Mouse (Mus musculus): ENCODE measurements around the gene Nectin1.

The Nectin1 gene

DNA sequence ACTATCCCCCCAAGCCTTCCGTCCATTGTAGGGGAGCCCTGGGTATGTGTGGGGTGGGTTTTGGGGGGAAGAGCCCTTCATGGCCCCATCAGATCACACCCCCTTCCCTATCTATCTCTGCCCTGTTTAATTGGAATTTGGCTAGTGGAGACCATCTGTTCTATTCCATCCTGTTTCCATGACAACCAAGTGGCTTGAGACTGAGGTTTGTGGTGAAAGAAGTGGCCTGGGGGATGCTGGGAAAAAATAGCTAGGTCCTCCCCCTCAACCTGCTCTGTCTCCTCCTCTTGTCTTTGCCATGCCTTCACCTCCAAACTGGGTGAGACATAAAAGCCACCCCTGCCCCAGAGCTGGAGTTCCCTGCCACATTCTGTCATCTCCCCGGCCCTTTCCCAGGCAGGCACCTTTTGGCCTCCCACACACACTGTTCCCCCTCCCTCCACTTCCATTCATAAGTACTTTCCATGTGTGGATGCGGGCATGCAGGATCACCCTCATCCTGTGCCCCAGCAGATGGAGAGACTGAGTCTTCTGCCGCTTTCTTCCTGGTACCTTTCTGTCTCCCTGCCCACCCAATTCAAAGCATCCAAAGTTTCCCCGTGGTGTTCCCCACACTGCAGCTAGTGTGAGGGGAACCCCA lies 17.5 kb downstream of the Nectin1 start:
- in situ Hi-C loops (cut with MboI; ENCODE audit: low sequenced_read_pairs) = no loop called here

GRCm38 (mm10) chr9:43761941-43762340 lies 18.2 kb downstream of the Nectin1 start:
- in situ Hi-C loops (cut with MboI; ENCODE audit: low sequenced_read_pairs) = no loop called here

DNA sequence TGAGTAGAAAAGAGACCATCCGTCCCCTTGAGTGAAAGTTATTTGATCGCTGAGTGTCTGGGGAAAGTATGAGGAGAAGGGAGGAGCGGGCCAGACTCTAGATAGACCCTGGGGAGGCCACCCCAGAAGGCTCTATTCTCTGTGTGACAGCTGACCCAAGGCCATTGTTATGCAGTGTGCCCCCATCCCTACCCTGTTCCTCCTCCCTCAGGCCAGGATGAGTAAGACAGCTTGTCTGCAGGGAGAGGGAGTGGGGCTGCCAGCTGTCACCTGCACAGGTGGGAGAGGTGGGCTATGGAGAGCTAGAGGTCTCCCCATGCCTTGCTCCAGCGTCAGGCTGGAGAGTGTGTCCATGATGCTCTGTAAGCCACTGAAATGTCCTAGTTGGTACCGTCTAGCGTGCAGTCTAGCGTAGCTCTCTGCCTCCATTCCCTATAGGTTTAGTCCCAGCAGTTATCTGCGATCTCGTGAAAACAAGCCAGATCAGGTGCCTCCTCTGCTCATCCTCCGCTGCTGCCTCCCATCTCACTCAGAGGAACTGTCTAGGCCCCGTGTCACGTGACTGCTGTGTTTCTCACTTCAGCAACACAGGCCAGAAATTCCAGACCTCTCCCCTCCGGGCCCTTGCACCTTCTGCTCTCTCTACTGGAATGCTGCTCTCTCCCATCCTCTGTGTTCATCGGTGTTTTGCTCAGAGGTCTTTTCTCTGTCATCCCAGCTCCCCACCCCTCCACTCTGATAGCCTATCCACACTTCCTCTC lies 21.8 kb downstream of the Nectin1 start:
- in situ Hi-C loops (cut with MboI; ENCODE audit: low sequenced_read_pairs) = no loop called here

DNA sequence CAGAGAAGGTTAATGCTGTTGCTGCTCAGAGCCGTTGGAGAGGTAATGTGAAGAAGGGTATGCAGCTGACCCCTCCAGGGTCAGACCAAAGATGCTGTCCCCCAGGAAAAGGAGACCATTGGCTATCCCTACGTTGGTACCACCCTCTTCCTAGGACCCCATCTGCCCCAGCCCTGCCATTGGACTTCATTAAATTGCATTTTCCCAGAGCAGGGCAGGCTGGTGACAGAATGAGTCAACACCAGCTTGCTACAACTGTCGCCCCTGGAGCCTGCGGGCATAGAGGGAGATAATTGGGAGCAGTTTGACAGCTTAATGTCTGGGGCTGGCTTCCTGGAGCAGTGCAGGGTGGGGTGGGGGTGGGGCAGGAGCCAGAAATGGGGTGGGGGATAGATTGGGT lies 25.0 kb downstream of the Nectin1 start:
- in situ Hi-C loops (cut with MboI; ENCODE audit: low sequenced_read_pairs) = no loop called here

GRCm38 (mm10) chr9:43769228-43769627 lies 25.4 kb downstream of the Nectin1 start:
- in situ Hi-C loops (cut with MboI; ENCODE audit: low sequenced_read_pairs) = no loop called here

GRCm38 (mm10) chr9:43769940-43770339 lies 26.2 kb downstream of the Nectin1 start:
- in situ Hi-C loops (cut with MboI; ENCODE audit: low sequenced_read_pairs) = no loop called here

DNA sequence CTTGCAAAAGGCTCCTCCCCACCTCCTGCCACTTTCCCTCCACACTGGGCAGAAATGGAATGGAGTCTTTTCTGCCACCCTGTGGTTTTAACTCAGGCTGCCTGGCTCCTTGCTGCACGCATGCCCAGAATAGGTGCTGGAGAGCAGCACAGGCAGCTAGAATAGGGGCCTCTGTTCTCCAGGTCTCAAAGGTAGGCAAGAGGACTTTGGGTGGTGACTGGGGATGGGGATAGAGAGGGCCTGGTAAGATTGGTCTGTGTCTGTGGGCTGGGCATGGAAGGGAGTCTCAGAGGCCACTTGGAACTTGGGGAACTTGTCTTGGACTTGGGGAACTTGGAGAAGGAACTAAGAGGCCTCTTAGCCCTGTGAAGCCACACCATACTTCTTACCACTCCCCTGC lies 27.3 kb downstream of the Nectin1 start:
- in situ Hi-C loops (cut with MboI; ENCODE audit: low sequenced_read_pairs) = no loop called here

GRCm38 (mm10) chr9:43772460-43772859 lies 28.7 kb downstream of the Nectin1 start:
- in situ Hi-C loops (cut with MboI; ENCODE audit: low sequenced_read_pairs) = no loop called here

DNA sequence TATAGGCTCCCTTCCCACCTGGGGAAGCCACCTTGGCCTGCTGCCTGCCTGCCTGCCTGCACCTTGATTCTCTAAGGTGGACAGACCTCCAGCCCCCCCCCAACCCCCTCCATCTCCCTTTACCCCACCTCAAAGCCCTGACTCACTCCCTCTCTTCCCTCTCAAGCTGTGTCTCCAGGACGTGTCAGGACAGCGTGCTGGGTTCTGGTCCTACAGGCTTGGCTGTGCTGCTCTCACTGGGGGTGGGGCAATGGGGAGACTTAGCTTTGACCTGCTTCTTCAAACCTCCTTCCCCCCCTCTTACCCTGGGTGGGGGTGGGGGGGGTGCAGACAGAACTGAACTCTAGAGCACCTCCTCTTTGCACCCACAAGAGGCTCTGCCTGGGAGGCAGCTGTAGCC lies 29.7 kb downstream of the Nectin1 start:
- in situ Hi-C loops (cut with MboI; ENCODE audit: low sequenced_read_pairs) = no loop called here

GRCm38 (mm10) chr9:43774427-43774826 lies 30.6 kb downstream of the Nectin1 start:
- in situ Hi-C loops (cut with MboI; ENCODE audit: low sequenced_read_pairs) = no loop called here

DNA sequence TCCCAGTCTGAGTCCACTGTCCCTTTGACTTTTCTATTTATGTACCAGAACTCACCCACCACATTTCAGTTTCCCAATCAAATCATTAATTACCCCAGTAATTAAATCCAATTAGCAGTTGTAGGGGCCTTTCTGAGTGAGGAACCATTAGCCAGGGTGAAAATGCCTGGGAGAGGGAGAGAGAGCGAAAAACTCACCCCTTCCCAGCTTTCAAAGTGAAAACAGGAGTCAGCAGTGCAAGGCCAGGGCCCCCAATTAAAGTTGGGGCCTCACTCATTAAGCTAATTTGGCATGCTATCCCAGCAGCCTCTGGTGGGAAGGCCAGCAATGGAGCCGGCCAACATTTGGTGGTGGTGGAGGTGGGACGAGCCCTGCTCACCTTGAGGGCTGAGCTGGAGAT lies 32.4 kb downstream of the Nectin1 start:
- in situ Hi-C loops (cut with MboI; ENCODE audit: low sequenced_read_pairs) = no loop called here

DNA sequence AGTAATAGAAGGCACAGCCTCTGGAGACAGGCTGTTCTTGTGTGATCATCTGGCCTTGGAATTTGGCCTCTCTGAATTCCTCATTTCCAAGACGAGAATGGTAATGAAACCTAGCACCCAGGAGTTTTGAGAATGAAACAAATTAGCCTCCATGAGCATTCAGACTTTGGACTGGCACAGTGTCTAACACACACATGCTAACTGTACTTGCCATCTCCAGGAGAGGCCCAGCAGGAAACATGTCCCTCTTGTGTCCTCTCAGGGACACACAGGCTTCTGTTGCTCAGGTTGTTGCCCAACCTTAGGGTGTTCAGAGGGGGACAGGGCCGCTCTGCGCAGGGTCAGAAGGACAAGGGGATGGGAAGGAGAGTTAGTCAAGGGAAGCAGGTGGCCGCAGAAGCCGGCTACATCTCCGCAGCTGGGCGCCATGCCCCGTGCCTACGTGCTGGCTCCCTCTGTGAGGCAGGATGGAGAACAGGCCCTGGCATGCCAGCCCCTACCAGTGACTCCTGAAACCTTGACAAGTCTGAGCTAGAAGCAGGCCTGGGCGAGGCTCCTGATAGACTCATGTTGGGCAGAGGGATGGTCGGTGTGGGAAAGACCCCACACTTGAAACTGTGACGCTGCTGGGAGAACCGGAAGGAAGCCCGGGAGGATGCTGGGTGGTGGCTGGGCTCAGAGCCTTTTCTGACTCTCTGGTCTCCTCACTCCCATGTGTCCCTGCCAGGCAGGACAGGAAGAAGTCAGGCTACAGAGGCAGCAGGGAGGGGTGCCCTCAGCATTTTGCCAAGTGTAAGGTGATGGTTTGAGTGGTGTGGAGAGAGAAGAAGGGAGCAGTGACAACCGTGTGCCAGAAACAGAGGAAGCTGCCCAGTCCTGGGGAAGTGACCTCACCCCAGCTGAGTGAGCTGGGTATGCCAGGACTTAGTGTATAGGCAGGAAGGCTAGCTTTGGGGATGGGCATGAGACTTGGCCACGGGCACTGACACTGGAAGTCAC lies 33.9 kb downstream of the Nectin1 start:
- in situ Hi-C loops (cut with MboI; ENCODE audit: low sequenced_read_pairs) = no loop called here

GRCm38 (mm10) chr9:43780883-43781282 lies 37.1 kb downstream of the Nectin1 start:
- in situ Hi-C loops (cut with MboI; ENCODE audit: low sequenced_read_pairs) = no loop called here

DNA sequence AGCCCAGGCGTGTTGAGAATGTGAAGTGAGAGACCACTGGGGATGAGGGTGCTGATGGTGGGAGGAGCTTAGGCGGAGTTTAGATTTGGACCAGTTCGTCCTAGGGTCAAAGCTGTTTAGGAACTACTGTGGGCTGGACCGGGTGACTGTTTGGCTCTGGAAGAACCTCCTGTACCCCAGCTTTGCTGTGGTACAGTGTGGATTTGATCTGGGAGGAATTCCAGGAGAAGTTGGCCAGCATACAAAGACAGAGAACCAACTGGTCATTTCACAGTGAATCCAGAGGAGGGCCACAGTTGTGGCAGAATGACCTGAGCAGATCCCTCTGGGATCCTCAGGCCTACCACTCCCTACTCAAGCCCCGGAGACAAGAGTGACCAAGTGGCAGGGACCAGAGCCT lies 38.6 kb downstream of the Nectin1 start:
- in situ Hi-C loops (cut with MboI; ENCODE audit: low sequenced_read_pairs) = no loop called here

DNA sequence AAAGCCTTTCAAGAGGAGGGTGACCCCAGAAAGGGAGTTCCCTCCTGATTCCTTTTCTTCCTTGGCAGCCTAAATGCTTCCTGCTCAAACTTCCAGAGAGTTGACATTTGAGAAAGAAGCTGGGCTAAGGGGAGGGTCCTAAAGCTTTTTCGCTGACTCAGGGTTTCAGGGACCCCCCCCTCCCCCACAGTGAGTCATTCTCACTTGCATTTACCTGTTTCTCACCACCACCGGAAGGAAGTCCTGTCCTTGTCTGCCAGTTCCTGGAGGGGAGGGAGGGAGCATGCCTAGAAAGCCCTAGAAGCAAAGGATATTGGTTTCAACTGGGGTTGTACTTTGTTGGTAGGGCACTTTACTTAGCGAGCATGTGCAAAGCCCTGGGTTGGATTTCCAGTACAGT lies 40.2 kb downstream of the Nectin1 start:
- in situ Hi-C loops (cut with MboI; ENCODE audit: low sequenced_read_pairs) = no loop called here

DNA sequence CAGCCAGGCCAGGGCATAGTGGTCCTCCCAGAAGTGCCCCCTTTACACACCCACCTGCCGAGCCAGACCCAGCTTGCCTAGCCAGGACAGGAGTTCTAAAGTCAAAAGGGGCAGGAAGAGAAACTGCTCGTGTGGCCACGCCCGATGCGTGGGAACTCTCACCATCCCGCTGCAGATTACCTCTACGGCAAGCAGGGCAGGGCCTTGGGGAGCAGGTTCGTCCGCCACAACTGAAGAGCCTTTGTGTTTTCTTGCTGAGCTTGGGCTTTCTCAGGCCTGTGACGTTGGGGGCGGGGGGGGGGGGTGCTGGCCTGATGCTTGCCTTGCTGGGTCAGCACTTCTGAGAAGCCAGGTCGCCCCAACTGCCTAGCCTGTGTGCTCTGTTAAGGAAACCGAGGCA lies 41.1 kb downstream of the Nectin1 start:
- in situ Hi-C loops (cut with MboI; ENCODE audit: low sequenced_read_pairs) = no loop called here

DNA sequence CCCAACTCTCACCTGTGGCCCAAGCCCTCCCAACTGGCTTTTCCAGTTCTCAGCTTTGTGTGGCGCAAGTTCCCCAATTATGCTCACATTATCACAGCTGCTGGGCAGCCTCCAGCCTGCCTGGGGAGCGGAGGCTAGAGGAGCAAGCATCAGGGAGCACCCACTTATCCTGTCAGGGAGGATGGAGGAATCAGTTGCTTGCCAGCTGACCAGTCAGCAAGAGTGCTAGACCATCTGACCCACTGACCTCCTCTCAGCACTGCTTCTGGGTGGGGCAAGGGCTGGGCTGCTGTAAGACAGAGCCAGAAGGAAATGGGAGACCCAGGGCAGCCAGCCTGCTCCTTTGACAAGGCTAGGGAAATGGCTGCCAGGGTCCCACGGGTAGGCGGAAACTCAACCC lies 43.8 kb downstream of the Nectin1 start:
- in situ Hi-C loops (cut with MboI; ENCODE audit: low sequenced_read_pairs) = no loop called here

- in situ Hi-C loops (cut with MboI; ENCODE audit: low sequenced_read_pairs) = no loop called here
Observed at GRCm38 (mm10) chr9:43792681-43793080, 48.9 kb downstream of the Nectin1 start.

GRCm38 (mm10) chr9:43793411-43793810 lies 49.6 kb downstream of the Nectin1 start:
- in situ Hi-C loops (cut with MboI; ENCODE audit: low sequenced_read_pairs) = no loop called here

DNA sequence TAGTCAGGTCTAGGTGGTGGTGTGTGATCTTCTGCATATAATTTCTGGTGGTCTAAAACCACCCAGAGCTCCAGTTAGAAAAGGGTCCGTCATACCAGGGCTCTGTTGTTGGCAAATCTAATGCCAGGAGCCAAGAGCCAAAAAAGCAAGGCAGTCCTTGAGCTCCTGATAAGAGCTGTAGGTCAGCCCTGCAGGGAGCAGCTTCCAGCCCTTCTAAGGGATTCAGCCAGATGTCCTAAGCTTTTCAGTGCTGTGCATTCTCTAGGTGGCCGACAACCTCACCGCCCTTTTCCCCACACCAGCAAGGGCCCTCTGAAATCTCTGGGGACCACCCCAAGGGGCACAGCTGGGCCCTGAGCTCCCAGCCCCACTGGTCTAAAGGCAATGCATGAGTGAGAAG lies 52.2 kb downstream of the Nectin1 start:
- in situ Hi-C loops (cut with MboI; ENCODE audit: low sequenced_read_pairs) = loop anchor here (5.0 kb wide), 1 partner anchor 54 kb away; the partner anchor contains the start of gene Nectin1

All from CH12F3 (cell line).